Mouse (Mus musculus) neural tube, embryonic 15.5 days (tissue): ENCODE results near the gene Hoxa6. TPM values are rescaled to one million over a fixed set of nuclear protein-coding genes. Genes with fewer than 3 reads are reported as not detected.
A peak's percentile ranks its signal among the peaks of the same experiment; 100 is the strongest.

ENCODE experiments used
- ATAC-seq: fragments of 200-750 bp; cut with Nextera tagmentation; 2 replicates; pipeline ENCODE4 v1.8.0; 2017; ENCODE audit warnings: mild to moderate bottlenecking, moderate TSS enrichment, moderate library complexity; ENCODE audit not compliant: low FRiP score
- H3K27ac ChIP-seq: fragments of 300-500 bp; sonication (generic); replicated peaks from 2 replicates; pipeline ENCODE4 v1.5.1; 2015; ENCODE audit warnings: mild to moderate bottlenecking, inconsistent platforms
- H3K27me3 ChIP-seq: fragments of 300-500 bp; sonication (generic); replicated peaks from 2 replicates; pipeline ENCODE4 v1.6.1; 2015; ENCODE audit warnings: inconsistent platforms
- H3K36me3 ChIP-seq: fragments of 300-500 bp; sonication (generic); 2 replicates; pipeline ENCODE4 v1.6.1; 2015; ENCODE audit warnings: inconsistent platforms
- H3K4me1 ChIP-seq: fragments of 300-500 bp; sonication (generic); 2 replicates; pipeline ENCODE4 v1.6.1; 2015; ENCODE audit warnings: inconsistent platforms
- H3K4me2 ChIP-seq: fragments of 300-500 bp; sonication (generic); 2 replicates; pipeline ENCODE4 v1.6.1; 2015; ENCODE audit warnings: inconsistent platforms, mild to moderate bottlenecking, moderate library complexity
- H3K4me3 ChIP-seq: fragments of 300-500 bp; sonication (generic); replicated peaks from 2 replicates; pipeline ENCODE4 v1.5.1; 2015; ENCODE audit warnings: mild to moderate bottlenecking, inconsistent platforms
- H3K9ac ChIP-seq: fragments of 300-500 bp; sonication (generic); replicated peaks from 2 replicates; pipeline ENCODE4 v1.6.1; 2015; ENCODE audit warnings: mild to moderate bottlenecking, inconsistent platforms
- H3K9me3 ChIP-seq: fragments of 300-500 bp; sonication (generic); replicated peaks from 2 replicates; pipeline ENCODE4 v1.6.1; 2016; ENCODE audit warnings: inconsistent platforms
- WGBS: fragments of 180-500 bp; shearing (Covaris S2); methylation state at CpG from one replicate; pipeline ENCODE4 v1.1.7; 2015; ENCODE audit warnings: mixed read lengths; 5-methylcytosine and 5-hydroxymethylcytosine counted together
- polyA plus RNA-seq: library from polyadenylated mRNA; unstranded; fragments of >200 nt; fragmentation: Nextera tagmentation; extraction: Ambion mirVana; gene quantifications from 2 replicates; pipeline ENCODE4 v1.2.1, GENCODE M21; 2015

Hoxa6 gene
- polyA plus RNA-seq, 1 experiment from 2014 or later: 15.0 TPM

GRCm38 (mm10) chr6:52223939-52224760 is 15.6 kb upstream of the Hoxa6 start:
- 3% methylated on average over 24 of the region's 24 CpGs for WGBS
- peak overlapping the region; percentile 100 for H3K27ac ChIP-seq
- peak overlapping the region; percentile 84 for H3K9ac ChIP-seq
- no peaks in the 10 kb centered on the region for H3K9me3 ChIP-seq
- no peaks in the 10 kb centered on the region for H3K27me3 ChIP-seq
- ATAC-seq: no peak
- no peaks in the 10 kb centered on the region for H3K36me3 ChIP-seq
- peaks cover 48% of the 10 kb centered on the region for H3K4me1 ChIP-seq
- peak overlapping the region; percentile 85 for H3K4me2 ChIP-seq
- H3K4me3 ChIP-seq: peak overlapping the region; percentile 65

GRCm38 (mm10) chr6:52222729-52223128 is 14.2 kb upstream of the Hoxa6 start:
- peak overlapping the region; percentile 65 for H3K4me3 ChIP-seq
- no peak for ATAC-seq
- no peaks in the 10 kb centered on the region for H3K9me3 ChIP-seq
- H3K36me3 ChIP-seq: no peaks in the 10 kb centered on the region
- H3K27ac ChIP-seq: peak overlapping the region; percentile 100
- no peaks in the 10 kb centered on the region for H3K27me3 ChIP-seq
- H3K4me2 ChIP-seq: peak overlapping the region; percentile 85
- WGBS: 12% methylated on average over 13 of the region's 13 CpGs
- H3K9ac ChIP-seq: peak overlapping the region; percentile 84
- peaks cover 56% of the 10 kb centered on the region for H3K4me1 ChIP-seq

GRCm38 (mm10) chr6:52221993-52222685 is 13.6 kb upstream of the Hoxa6 start:
- WGBS: 5% methylated on average over 21 of the region's 21 CpGs
- Histone ChIP-seq H3K4me2 (peak overlapping the region; percentile 85), H3K9ac (peak overlapping the region; percentile 84), H3K9me3 (no peaks in the 10 kb centered on the region), H3K4me3 (peak overlapping the region; percentile 65), H3K36me3 (no peaks in the 10 kb centered on the region), H3K27ac (peak overlapping the region; percentile 100), H3K27me3 (no peaks in the 10 kb centered on the region), H3K4me1 (peaks cover 52% of the 10 kb centered on the region)
- ATAC-seq: no peak

- Histone ChIP-seq H3K9ac (peak within 1 kb of the TSS; percentile 84), H3K4me2 (peak within 1 kb of the TSS; percentile 85), H3K36me3 (no peaks in the 10 kb centered on the region), H3K4me1 (peaks cover 50% of the 10 kb centered on the region), H3K4me3 (peak within 1 kb of the TSS; percentile 65), H3K27ac (peak within 1 kb of the TSS; percentile 100), H3K9me3 (no peaks in the 10 kb centered on the region), H3K27me3 (no peaks in the 10 kb centered on the region)
- under 1% methylated on average over 46 of the region's 46 CpGs for WGBS
- ATAC-seq: peak; percentile 34
These were observed 12.9 kb upstream of the Hoxa6 start, which contains the start of gene Hoxa7 for GRCm38 (mm10) chr6:52221337-52221992. Hoxa7 (minus strand) TSS chr6:52221854.

GRCm38 (mm10) chr6:52220865-52221310 is 12.4 kb upstream of the Hoxa6 start:
- no peaks in the 10 kb centered on the region for H3K27me3 ChIP-seq
- peak overlapping the region; percentile 84 for H3K9ac ChIP-seq
- no peaks in the 10 kb centered on the region for H3K36me3 ChIP-seq
- peaks cover 54% of the 10 kb centered on the region for H3K4me1 ChIP-seq
- H3K4me2 ChIP-seq: peak overlapping the region; percentile 85
- no peak for ATAC-seq
- no peaks in the 10 kb centered on the region for H3K9me3 ChIP-seq
- H3K27ac ChIP-seq: peak overlapping the region; percentile 100
- WGBS: 2% methylated on average over 12 of the region's 12 CpGs
- peak overlapping the region; percentile 65 for H3K4me3 ChIP-seq

GRCm38 (mm10) chr6:52220003-52220864 is 11.7 kb upstream of the Hoxa6 start:
- 5% methylated on average over 32 of the region's 32 CpGs for WGBS
- H3K9me3 ChIP-seq: no peaks in the 10 kb centered on the region
- peak overlapping the region; percentile 65 for H3K4me3 ChIP-seq
- ATAC-seq: no peak
- no peaks in the 10 kb centered on the region for H3K36me3 ChIP-seq
- H3K27ac ChIP-seq: peak overlapping the region; percentile 100
- peak overlapping the region; percentile 84 for H3K9ac ChIP-seq
- H3K4me2 ChIP-seq: peak overlapping the region; percentile 85
- H3K27me3 ChIP-seq: no peaks in the 10 kb centered on the region
- peaks cover 54% of the 10 kb centered on the region for H3K4me1 ChIP-seq

DNA sequence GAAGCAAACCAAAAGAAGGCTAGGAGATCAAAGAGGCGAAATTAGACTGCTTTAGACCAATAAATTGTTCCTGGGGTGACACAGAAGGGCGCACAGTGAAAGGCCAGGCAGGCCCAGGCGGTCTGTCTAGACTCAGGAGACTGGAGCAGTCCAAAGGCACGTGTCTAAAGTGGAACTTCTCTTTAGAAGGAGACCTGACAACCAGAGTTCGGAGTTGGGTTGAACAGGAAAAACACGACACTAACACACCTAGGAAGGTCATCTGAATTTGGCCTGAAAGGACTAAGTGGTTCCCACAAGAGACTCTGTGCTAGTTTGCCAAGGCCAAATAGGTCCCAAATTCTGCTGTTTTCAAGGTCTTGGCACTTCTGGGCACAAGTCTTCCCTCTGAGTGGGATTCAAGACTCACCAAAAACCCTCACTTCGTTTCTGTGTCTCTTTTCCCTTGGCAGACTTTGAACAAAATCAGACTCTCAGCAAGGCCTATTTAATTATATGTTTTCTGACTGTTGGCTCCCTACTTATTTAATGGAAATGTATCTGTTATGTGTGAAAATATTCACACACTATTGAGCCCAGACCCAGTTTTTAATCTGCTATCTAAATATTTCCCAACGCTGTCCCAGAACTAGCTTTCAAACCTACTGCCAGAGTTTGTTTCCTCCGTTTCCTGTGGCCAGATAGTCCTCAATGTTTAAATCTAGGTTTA is 10.9 kb upstream of the Hoxa6 start:
- Histone ChIP-seq H3K9ac (peak overlapping the region; percentile 84), H3K4me1 (peaks cover 59% of the 10 kb centered on the region), H3K36me3 (no peaks in the 10 kb centered on the region), H3K9me3 (no peaks in the 10 kb centered on the region), H3K27ac (peak overlapping the region; percentile 100), H3K4me3 (peak overlapping the region; percentile 81), H3K27me3 (no peaks in the 10 kb centered on the region), H3K4me2 (peak overlapping the region; percentile 85)
- WGBS: 22% methylated on average over 9 of the region's 9 CpGs
- no peak for ATAC-seq

DNA sequence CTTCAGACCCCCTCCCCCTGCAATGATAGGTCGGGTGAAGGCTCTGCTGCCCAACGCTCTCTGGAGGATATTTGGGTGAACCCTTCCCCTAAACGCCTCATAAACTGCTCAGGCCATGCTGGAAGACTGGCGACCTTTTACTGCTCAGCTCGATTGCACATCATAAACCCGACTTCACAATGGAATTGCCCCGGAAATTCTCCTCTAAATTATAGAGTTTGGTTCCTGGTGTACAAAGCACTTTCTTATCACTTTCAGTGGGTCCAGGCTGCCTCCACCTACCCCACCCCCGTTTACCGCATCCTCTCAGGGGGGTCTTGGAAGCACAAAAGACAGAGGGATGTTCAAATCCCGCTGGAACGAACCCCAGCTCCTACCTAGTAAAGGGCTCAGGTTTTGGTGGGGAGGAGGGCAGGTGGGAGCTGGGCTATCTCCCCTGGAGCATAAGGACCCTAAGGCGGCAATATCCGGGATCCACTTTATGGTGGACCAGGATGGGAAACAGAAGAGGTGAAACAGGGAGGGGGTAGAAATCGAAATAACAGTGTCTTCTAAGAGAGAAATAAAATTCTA is 10.2 kb upstream of the Hoxa6 start:
- H3K4me2 ChIP-seq: peak overlapping the region; percentile 85
- peak overlapping the region; percentile 81 for H3K4me3 ChIP-seq
- no peak for ATAC-seq
- H3K27ac ChIP-seq: peak overlapping the region; percentile 100
- 12% methylated on average over 14 of the region's 14 CpGs for WGBS
- no peaks in the 10 kb centered on the region for H3K9me3 ChIP-seq
- H3K27me3 ChIP-seq: no peaks in the 10 kb centered on the region
- peaks cover 64% of the 10 kb centered on the region for H3K4me1 ChIP-seq
- H3K36me3 ChIP-seq: no peaks in the 10 kb centered on the region
- peak overlapping the region; percentile 92 for H3K9ac ChIP-seq

DNA sequence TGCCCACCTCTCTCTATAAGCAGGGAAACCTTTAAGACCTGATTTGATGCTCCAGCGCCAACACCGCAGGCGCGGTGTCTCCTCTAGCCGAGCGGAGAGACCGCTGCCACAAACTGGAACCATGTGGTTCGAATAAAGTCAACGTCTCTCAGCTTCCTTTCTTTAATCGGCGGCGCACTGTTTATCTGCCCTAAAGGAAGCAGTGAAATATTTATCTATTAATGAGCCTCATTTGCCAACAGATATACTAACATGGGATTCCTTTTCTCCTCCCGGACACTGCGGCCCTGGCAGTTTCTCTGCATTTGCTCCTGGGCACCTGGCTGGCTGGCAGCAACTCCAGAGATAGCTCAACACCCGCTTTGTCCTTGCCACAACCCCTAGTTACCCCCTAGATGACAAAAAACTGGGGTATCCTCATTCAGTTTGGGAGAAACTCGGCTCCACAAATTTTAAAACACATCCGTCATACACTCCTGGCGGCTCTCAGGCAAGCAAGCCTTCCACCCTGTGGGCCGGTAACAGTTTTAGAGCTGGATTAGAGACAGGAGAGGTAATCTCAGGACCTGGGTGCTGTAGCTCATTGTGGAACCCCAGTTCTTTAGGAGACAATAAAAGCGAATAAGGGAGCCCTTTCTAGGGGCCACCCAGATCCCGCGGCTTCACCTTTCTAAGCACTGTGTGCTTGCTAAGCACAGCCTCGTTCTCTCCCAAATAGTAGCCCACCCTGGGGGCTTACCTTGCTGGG is 9.5 kb upstream of the Hoxa6 start:
- Histone ChIP-seq H3K9me3 (no peaks in the 10 kb centered on the region), H3K27ac (peak overlapping the region; percentile 100), H3K4me3 (peak overlapping the region; percentile 81), H3K4me1 (peaks cover 67% of the 10 kb centered on the region), H3K27me3 (no peaks in the 10 kb centered on the region), H3K4me2 (peak overlapping the region; percentile 85), H3K9ac (peak overlapping the region; percentile 92), H3K36me3 (no peaks in the 10 kb centered on the region)
- no peak for ATAC-seq
- 4% methylated on average over 23 of the region's 23 CpGs for WGBS

DNA sequence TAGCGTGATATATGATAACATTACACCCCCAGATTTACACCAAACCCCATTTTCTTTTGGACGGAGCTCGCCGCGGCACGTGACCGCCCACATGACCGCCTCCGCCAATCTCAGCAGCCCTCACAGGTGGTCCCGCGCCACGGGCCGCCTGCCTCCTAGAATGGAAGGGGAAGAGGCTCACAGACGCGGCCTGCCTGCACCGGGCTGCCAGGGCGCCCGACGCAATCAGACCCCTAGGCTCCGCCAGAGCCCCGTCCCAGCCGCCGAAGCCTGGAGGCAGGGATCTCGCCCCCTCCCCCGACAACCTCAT is 8.9 kb upstream of the Hoxa6 start:
- under 1% methylated on average over 25 of the region's 25 CpGs for WGBS
- Histone ChIP-seq H3K9ac (peak overlapping the region; percentile 92), H3K4me1 (peaks cover 66% of the 10 kb centered on the region), H3K4me2 (peak overlapping the region; percentile 85), H3K4me3 (peak overlapping the region; percentile 81), H3K36me3 (no peaks in the 10 kb centered on the region), H3K27ac (peak overlapping the region; percentile 100), H3K9me3 (no peaks in the 10 kb centered on the region), H3K27me3 (no peaks in the 10 kb centered on the region)
- ATAC-seq: peak; percentile 85
